Mouse (Mus musculus): ENCODE results near the gene Mbd5. TPM values are rescaled to one million over a fixed set of nuclear protein-coding genes. Genes with fewer than 3 reads are reported as not detected.

The Mbd5 gene
- total and polyA plus RNA-seq, 2 experiments = 2.4 to 10.3 TPM

DNA sequence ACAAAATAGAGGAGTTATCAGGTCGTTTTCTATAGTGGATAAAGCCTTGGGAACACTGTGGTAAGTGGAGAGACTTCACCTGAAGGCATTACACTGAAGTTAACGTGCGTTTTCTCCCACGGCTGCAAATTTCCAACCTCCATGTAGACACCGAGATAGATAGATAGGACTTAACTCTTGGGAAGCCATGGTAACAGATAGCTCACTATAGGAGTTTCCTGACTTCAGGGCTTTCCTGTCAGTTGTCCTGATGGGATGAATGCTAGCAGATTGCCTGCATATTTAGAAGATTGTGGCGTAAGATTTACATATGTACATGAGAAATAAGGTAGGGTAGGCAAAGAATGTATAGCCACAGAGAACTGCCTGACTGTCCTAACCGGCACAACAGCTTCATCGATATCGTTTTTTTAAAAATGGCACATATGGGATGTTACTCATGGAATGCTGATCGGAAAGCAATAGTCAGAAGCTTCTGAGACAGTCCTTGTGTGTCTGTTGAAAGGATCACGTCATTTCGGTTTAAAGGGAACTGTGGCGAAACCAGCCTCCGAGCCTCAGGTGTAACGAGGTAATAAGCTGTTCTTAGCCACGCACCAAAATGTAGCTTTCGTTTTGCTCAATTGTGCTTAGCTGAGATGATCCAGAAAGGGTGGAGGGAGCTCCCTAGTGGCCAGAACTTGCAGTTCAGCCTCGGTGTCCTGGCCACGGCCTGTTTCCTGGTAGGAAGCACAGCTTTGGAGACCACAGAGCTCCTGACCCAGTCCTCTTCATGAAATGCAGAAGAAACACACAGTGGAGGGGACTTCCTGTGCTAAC, 363.5 kb downstream of the Mbd5 start:
- no peak for TF ChIP-seq POLR2A (IDR thresholded peaks at IDR 0.05; ENCODE audit: extremely low read depth, insufficient read depth, low read length)
- TF ChIP-seq CTCF (IDR thresholded peaks at IDR 0.05; ENCODE audit: low read depth, low read length) = peak; percentile 94

DNA sequence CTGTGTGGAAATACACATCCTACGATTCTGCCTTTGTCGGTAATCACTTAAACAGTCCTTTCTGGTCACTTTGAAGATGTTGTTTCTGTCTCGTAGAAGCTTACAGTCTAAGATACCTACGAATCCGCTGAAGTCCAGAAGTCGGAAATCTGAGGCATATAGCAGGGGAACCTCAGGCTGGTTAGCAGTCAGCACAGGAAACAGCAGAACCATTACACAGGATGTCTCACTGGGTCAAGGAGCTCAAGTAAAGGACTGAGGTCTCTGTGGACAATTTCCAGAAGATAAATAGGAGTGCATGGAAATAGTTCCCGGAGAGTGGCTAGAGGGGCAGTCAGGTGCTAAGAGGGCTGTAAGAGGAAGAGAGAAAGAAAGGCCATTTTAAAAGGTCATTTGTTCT, 384.3 kb downstream of the Mbd5 start:
- Histone ChIP-seq H3K79me2 (ENCODE audit: control insufficient read depth, insufficient read depth, low read length) (no peaks in the 10 kb centered on the region), H3K36me3 (ENCODE audit: control insufficient read depth, insufficient read depth, low read length) (no peaks in the 10 kb centered on the region), H3K4me3 (ENCODE audit: insufficient read depth, low read depth, low read length) (no peak overlapping the region), H3K9ac (ENCODE audit: low read depth, low read length) (no peak overlapping the region), H3K27me3 (ENCODE audit: control insufficient read depth, insufficient read depth, low read length) (no peaks in the 10 kb centered on the region), H3K4me1 (ENCODE audit: control insufficient read depth, insufficient read depth, low read length) (no peaks in the 10 kb centered on the region), H3K27ac (replicated peaks; ENCODE audit: insufficient read depth, low read depth, low read length) (no peak overlapping the region)
- WGBS = 85% methylated on average over 7 of the region's 7 CpGs
- TF ChIP-seq CTCF (IDR thresholded peaks at IDR 0.05; ENCODE audit: low read depth, low read length) (no peak), POLR2A (IDR thresholded peaks at IDR 0.05; ENCODE audit: extremely low read depth, insufficient read depth, low read length) (no peak)
- DNase-seq (ENCODE audit: extremely low read depth, low read depth, low spot score) = no peak

More for the DNA sequence above, 363.5 kb downstream of the Mbd5 start:
- H3K27me3 ChIP-seq (ENCODE audit: control insufficient read depth, insufficient read depth, low read length) = no peaks in the 10 kb centered on the region
- no peaks in the 10 kb centered on the region for H3K36me3 ChIP-seq (ENCODE audit: control insufficient read depth, insufficient read depth, low read length)
- H3K9ac ChIP-seq (ENCODE audit: low read depth, low read length) = peak overlapping the region; percentile 4; the same call in 1 of the 2 replicates
- no peaks in the 10 kb centered on the region for H3K79me2 ChIP-seq (ENCODE audit: control insufficient read depth, insufficient read depth, low read length)
- peaks cover 2% of the 10 kb centered on the region; the same call in 1 of the 2 replicates for H3K4me1 ChIP-seq (ENCODE audit: control insufficient read depth, insufficient read depth, low read length)
- H3K27ac ChIP-seq (replicated peaks; ENCODE audit: insufficient read depth, low read depth, low read length) = no peak overlapping the region
- DNase-seq (ENCODE audit: extremely low read depth, low read depth, low spot score) = peak; percentile 76
- WGBS = 27% methylated on average over 19 of the region's 19 CpGs
- H3K4me3 ChIP-seq (ENCODE audit: insufficient read depth, low read depth, low read length) = peak overlapping the region; percentile 44

DNA sequence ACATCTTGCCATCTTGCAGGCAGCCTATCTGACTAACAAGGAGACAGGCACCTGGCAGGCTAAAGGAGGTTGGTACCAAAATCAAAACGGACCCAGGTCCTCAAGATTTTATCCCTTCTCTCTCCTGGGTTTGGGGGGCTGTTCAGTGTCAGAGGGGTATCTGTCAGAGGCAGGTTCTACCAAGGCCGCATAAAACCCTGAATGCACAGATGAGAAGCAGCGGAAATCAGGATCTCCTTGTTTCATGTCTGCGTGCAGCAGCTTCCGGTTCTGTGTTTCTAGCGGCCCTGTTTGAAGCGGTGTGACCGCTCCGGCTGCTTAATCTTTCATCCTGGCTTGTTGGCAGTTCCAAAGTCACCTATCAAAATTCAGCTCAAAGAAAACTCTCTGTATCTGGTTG, 386.0 kb downstream of the Mbd5 start:
- TF ChIP-seq CTCF (IDR thresholded peaks at IDR 0.05; ENCODE audit: low read depth, low read length) = no peak
- TF ChIP-seq POLR2A (IDR thresholded peaks at IDR 0.05; ENCODE audit: extremely low read depth, insufficient read depth, low read length) = no peak
- WGBS = 85% methylated on average over 9 of the region's 9 CpGs
- no peak overlapping the region for H3K9ac ChIP-seq (ENCODE audit: low read depth, low read length)
- no peaks in the 10 kb centered on the region for H3K27me3 ChIP-seq (ENCODE audit: control insufficient read depth, insufficient read depth, low read length)
- no peaks in the 10 kb centered on the region for H3K36me3 ChIP-seq (ENCODE audit: control insufficient read depth, insufficient read depth, low read length)
- no peak overlapping the region for H3K27ac ChIP-seq (replicated peaks; ENCODE audit: insufficient read depth, low read depth, low read length)
- no peaks in the 10 kb centered on the region for H3K4me1 ChIP-seq (ENCODE audit: control insufficient read depth, insufficient read depth, low read length)
- DNase-seq (ENCODE audit: extremely low read depth, low read depth, low spot score) = no peak
- no peaks in the 10 kb centered on the region for H3K79me2 ChIP-seq (ENCODE audit: control insufficient read depth, insufficient read depth, low read length)
- H3K4me3 ChIP-seq (ENCODE audit: insufficient read depth, low read depth, low read length) = no peak overlapping the region

DNA sequence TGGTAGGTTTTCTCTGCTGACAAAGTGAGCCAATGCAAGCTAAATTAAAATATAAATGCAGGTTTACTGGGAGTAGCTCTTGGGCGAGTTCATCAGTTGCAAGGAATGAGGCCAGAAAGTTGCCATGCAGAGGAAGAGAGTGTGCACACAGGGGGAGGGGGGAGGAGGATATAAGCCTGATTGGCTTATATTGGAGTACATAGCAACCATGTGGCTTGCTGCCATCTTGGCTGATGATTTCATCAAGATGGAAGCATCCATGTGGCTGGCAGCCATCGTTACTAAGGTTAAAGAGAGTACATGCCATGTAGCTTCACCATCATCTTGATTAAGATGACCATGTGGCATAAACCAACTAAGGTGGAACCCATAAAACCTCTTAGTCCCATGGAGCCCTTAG, 395.0 kb downstream of the Mbd5 start:
- Histone ChIP-seq H3K27ac (replicated peaks; ENCODE audit: insufficient read depth, low read depth, low read length) (no peak overlapping the region), H3K36me3 (ENCODE audit: control insufficient read depth, insufficient read depth, low read length) (no peaks in the 10 kb centered on the region), H3K79me2 (ENCODE audit: control insufficient read depth, insufficient read depth, low read length) (no peaks in the 10 kb centered on the region), H3K27me3 (ENCODE audit: control insufficient read depth, insufficient read depth, low read length) (no peaks in the 10 kb centered on the region), H3K9ac (ENCODE audit: low read depth, low read length) (no peak overlapping the region), H3K4me1 (ENCODE audit: control insufficient read depth, insufficient read depth, low read length) (no peaks in the 10 kb centered on the region), H3K4me3 (ENCODE audit: insufficient read depth, low read depth, low read length) (no peak overlapping the region)
- TF ChIP-seq POLR2A (IDR thresholded peaks at IDR 0.05; ENCODE audit: extremely low read depth, insufficient read depth, low read length) = no peak
- TF ChIP-seq CTCF (IDR thresholded peaks at IDR 0.05; ENCODE audit: low read depth, low read length) = no peak
- WGBS = 86% methylated on average over 2 of the region's 2 CpGs
- DNase-seq (ENCODE audit: extremely low read depth, low read depth, low spot score) = no peak

DNA sequence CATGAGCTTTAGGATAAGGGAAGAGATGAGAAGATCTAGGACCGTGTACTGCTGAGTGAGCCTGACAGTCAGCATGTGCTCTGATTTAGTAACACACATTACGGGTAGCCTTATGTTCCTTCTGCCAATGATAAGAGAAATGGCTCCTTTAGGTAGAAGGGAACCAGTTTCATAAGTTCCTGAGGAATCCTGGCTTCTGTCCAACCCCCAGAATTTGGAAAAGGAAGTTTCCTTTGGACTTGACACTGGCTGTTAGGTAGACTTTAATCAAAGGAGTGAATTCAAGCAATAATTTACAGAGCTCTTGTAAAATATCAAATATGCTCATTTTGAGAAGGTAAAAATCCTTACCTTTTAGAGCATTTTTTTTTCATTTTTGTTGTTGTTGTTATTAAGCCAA, 396.5 kb downstream of the Mbd5 start:
- Histone ChIP-seq H3K4me3 (ENCODE audit: insufficient read depth, low read depth, low read length) (no peak overlapping the region), H3K4me1 (ENCODE audit: control insufficient read depth, insufficient read depth, low read length) (peaks cover 2% of the 10 kb centered on the region; the same call in 1 of the 2 replicates), H3K27me3 (ENCODE audit: control insufficient read depth, insufficient read depth, low read length) (no peaks in the 10 kb centered on the region), H3K27ac (replicated peaks; ENCODE audit: insufficient read depth, low read depth, low read length) (no peak overlapping the region), H3K79me2 (ENCODE audit: control insufficient read depth, insufficient read depth, low read length) (no peaks in the 10 kb centered on the region), H3K36me3 (ENCODE audit: control insufficient read depth, insufficient read depth, low read length) (no peaks in the 10 kb centered on the region), H3K9ac (ENCODE audit: low read depth, low read length) (no peak overlapping the region)
- TF ChIP-seq CTCF (IDR thresholded peaks at IDR 0.05; ENCODE audit: low read depth, low read length) = no peak
- no peak for TF ChIP-seq POLR2A (IDR thresholded peaks at IDR 0.05; ENCODE audit: extremely low read depth, insufficient read depth, low read length)
- WGBS = 60% methylated on average over 2 of the region's 2 CpGs
- no peak for DNase-seq (ENCODE audit: extremely low read depth, low read depth, low spot score)

DNA sequence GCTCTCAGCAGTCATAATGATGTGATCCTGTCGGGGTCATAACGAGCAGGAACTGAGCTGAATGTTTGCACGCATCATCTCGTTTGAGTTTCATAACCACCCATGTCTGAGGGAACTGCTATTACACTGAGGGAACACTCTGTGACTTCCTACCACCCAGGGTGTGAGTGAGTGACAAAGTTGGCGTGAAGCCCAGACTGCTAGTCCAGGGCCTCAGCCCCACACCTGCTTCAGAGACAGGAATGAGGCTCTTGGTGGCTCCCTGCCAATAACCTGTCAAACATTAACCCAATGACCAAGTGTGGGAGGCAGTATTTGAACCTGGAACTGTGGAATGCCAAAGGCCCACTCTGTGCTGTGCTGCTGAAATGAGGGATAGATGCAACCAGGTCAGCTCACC, 400.5 kb downstream of the Mbd5 start:
- Histone ChIP-seq H3K9ac (ENCODE audit: low read depth, low read length) (no peak overlapping the region), H3K79me2 (ENCODE audit: control insufficient read depth, insufficient read depth, low read length) (no peaks in the 10 kb centered on the region), H3K4me3 (ENCODE audit: insufficient read depth, low read depth, low read length) (no peak overlapping the region), H3K27ac (replicated peaks; ENCODE audit: insufficient read depth, low read depth, low read length) (no peak overlapping the region), H3K27me3 (ENCODE audit: control insufficient read depth, insufficient read depth, low read length) (no peaks in the 10 kb centered on the region), H3K4me1 (ENCODE audit: control insufficient read depth, insufficient read depth, low read length) (peaks cover 2% of the 10 kb centered on the region; the same call in 1 of the 2 replicates), H3K36me3 (ENCODE audit: control insufficient read depth, insufficient read depth, low read length) (no peaks in the 10 kb centered on the region)
- TF ChIP-seq CTCF (IDR thresholded peaks at IDR 0.05; ENCODE audit: low read depth, low read length) (no peak), POLR2A (IDR thresholded peaks at IDR 0.05; ENCODE audit: extremely low read depth, insufficient read depth, low read length) (no peak)
- 21% methylated on average over 5 of the region's 5 CpGs for WGBS
- peak; percentile 58 for DNase-seq (ENCODE audit: extremely low read depth, low read depth, low spot score)

All from liver, adult 2 months (tissue).